Mouse (Mus musculus) kidney, adult 2 months (tissue): ENCODE results near the gene Mzf1.

Experiments used
- CTCF ChIP-seq: fragments of 200-500 bp; conservative IDR thresholded peaks from 2 replicates; pipeline ENCODE4 v1.5.1; 2011; ENCODE audit warnings: low read depth, mild to moderate bottlenecking, control low read depth, low read length, moderate library complexity, mixed read lengths; ENCODE audit not compliant: insufficient read depth, insufficient read length
- POLR2A ChIP-seq: fragments of 200-500 bp; IDR thresholded peaks from one replicate; pipeline ENCODE4 v1.6.1; 2011; ENCODE audit warnings: low read depth, low read length, control low read depth

DNA sequence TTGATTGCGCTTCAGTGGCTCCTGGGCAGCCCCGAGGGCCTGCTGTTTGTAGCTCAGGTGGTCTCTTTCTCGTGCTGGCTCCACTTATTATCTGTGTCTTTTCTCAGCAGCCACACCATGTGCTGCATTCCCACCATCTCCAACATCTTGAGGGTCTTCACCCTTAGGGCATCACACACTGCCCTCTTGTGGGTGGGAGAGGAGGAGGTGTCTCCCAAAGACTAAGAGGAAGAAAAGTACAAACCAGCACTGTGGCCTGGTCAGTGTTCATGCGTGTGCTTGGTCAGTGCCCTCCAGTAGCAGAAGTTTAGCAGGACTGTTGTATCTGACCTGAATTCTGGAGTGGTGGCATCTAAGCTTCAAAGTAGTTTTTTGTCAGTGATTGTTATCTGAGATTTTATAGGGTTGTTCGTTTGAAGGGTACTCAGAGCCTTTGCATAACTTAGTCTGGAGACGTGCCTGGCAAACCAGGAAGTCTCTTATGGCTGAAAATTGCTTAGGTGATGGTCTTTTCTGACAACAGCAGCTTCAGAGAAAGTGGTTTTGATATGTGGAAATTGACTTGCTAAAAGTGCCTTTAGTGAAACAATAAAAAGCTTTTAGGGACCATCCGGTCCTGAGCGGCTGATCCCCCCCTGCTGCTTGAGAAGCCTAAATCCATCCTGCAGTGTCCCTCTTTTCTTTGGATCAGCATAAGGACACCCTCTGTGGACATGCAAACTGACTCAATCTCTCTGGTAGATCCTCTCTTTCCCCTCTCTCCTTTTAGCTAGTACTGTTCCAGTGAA, 2.5 kb upstream of the Mzf1 start:
- TF ChIP-seq POLR2A (no peak), CTCF (no peak)
